Mouse (Mus musculus) embryo, embryonic 11.5 days (tissue): ENCODE measurements around the gene Cfap206.
"Not testable (repeated sequence)": the region's sequence is repeated elsewhere in the genome, so short reads cannot be mapped to it uniquely, and the experiment has no call there.

Source experiments
- DNase-seq: peaks from one replicate; pipeline ENCODE4 v3.0.0-alpha.2; 2012; ENCODE audit warnings: low read depth, low spot score

Cfap206 gene

DNA sequence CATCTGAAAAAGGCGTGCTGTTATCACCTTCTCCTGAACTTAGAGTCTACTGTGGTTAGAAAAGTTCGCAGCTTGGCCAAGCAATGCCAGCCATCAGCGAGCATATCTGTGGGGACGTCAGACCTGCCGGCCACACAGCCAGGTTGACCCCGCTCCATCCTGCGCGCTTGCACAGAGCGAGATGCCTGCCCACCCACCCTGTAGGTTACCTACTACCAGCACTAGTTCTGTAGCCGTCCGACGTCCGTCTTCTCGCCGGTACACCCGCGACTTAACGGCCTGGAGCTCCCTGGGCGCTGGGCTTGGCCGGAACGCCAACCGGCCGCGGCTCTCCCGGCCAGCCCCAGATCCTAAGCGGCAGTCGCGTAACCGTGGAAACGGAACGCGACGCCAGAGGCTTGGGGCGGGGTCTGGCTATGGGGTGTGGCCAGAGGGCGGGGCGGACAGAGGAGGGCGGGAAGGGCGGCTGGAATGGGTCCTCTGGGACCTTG is at the start of gene Cfap206:
Cfap206 (minus strand) TSS at position 356 of the 491 bp plus-strand sequence.
- peak; percentile 64 for DNase-seq

DNA sequence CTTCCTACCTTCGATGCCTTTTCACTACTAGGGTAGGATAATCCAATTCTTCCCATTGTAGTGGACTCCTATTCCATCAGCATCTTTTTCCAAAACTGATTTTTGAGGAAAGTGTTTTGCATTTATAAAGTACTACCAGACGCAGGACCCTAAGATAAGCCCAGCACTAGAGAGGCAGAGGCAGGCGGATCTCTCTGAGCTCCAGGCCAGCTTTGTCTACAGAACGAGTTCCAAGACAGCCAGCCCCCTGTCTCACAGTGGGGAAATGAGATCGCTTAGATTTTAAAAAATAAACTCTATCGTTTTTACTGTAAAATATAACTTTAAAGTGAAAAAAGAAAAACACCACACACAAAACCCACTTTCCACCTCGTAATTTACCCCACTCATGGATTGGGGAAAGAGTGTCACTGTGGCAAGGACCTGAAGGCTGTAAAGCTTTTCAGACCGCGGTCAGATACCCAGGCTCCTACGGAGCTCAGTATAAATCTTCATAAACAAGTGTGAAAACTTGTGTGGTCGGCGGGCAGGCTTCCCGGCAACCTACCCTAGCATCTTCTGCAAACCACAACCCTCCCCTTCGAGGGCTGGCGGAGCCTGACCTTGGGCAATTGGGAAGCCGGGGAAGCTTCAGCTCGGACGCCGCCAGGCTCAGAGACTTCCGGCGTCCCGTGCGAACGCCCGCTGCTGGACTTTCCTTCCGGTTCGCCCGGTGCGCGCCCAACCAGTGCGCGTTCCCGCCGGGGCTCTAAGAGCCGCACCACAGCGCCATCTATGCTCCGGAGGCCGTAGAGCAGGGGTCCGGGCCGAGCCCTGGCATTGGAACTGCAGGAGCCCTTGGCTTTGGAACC is 47.9 kb upstream of the Cfap206 start, which contains the start of gene Smim8:
Smim8 (minus strand) TSS at position 747 of the 851 bp plus-strand sequence.
- peak; percentile 87 for DNase-seq

DNA sequence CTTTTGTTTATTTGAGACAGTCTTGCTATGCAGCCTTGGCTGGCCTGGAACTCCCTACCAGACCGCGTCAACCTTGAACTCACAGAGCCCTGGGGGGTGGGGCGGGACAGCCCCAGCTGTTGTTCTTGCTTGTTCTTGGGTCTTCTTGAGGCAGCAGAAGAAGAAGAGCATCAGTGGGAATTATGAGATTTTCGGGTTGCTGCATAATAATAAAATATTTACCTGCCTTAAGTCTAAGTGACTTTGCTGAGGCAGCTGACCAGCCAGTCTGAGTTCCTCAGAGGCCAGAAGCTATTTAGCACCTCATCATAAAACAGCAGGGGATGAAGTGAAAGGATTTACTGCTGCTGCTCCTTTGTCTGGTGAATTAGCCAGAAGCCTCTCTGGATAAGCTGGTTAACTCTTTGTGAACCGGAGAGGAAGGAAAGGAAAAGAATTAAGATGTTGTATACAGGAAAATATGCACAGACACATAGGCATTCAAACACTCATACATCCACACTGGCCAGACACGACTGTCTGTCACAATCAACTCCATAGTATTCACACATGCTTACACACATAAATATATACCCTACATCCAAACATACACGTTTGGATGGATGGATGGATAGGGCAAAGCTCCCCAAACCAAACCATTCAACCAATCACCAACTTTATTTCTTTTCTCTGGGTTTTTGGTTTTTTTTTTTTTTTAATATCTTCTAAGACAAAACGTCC is 41.8 kb upstream of the Cfap206 start:
- DNase-seq: peak; percentile 35

DNA sequence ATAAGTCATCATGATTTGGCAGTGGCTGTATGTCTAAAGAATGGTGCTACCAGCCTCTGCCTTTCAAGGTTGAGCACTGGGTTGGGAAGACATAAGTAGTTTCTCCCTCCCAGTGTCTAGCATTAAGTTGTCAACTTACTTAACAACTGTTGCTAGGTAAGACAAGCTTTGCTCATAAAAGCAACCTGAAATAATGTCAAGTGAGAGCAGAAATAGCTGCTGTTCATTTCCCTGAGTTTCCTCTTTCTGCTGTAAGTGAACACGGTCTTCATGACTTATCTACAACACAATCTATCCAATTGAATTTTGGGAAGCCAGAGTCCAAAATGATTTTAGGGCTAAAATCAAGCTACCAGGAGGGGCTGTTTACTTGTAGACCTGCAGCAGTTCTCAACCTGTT is 26.2 kb upstream of the Cfap206 start, which contains the start of gene Gm136:
Gm136 (minus strand) TSS at position 101 of the 400 bp plus-strand sequence.
- DNase-seq: no peak

DNA sequence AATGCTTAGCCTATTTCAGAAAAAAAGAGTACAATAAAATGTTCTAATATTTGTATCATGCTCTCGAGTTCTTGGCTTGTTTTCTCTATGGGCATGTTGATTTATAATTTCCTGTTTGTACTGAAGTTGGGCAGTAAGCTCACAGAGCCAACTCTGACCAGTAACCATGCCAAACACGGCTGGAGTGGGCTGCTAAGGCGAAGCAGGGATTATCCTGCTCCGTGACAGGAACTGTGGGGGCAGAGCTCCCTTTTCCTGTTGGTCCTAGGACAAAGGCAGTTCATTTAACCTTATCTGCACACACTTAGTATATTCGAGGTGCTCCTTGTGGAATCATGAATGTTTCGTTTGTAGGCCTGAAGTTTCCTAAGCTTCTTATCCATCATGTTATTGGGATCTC is 19.2 kb upstream of the Cfap206 start:
- no peak for DNase-seq

DNA sequence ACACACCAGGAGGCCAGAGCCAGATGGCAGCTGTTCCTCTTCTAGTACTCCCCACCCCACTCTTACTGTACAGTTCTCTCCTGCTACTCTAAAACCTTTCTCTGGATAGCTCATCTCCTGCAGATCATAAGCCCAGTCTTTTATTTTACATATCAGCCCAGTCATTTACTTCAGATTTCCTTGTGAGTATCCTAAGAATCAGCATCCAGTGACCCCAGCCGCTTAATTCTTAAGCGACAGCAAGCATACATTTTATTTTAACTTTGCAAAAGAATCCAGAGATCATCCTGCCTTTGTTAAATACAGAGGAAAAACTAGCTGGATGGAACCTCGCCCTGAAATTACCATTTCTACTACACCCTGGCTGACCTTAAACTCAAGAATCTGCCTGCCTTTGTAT is 4.5 kb upstream of the Cfap206 start:
- no peak for DNase-seq

DNA sequence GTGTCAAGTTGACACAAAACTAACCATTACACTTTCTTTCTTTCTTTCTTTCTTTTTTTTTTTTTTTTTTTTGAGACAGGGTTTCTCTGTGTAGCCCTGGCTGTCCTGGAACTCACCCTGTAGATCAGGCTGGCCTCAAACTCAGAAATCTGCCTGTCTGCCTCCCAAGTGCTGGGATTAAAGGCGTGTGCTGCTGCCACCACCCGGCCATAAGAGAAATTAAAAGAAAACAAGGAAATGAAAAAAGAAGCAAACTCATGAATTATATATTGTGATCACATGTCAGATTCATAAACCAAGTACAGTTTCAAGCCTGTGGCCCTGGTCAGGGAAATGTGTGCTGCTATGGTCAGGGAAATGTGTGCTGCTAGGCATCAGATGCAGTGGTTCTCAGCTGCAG is 3.4 kb upstream of the Cfap206 start:
- DNase-seq: not testable (repeated sequence)

DNA sequence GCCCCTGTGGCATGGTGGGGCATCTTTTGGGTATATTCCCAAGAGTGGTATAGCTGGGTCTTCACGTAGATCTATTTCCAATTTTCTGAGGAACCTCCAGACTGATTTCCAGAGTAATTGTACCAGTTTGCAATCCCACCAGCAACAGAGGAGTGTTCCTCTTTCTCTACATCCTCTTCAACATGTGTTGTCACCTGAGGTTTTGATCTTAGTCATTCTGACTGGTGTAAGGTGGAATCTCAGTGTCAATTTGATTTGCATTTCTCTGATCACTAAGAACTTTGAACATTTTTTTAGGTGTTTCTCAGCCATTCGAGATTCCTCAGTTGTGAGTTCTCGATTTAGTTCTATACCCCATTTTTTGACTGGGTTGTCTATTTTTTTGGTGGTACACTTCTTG is 4.3 kb downstream of the Cfap206 start:
- DNase-seq: not testable (repeated sequence)

DNA sequence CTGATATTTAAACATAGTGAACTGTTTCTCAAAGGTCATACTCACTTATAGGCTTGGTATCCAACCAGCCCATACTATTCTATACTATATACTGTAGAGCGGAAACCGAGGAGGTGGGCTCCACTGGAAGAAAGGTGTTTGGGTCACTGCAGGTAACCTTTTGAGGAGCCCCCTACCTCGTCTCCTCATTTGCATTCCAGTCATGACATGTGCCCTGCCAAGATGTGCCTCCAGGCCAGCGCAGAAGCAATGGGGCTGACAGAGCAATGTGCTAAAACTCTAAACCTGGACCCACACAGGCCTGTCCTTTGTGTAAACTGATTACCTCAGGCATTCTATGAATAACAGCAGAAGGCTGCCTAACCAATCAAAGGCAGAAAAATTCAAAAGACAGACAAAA is 5.7 kb downstream of the Cfap206 start:
- DNase-seq: no peak

DNA sequence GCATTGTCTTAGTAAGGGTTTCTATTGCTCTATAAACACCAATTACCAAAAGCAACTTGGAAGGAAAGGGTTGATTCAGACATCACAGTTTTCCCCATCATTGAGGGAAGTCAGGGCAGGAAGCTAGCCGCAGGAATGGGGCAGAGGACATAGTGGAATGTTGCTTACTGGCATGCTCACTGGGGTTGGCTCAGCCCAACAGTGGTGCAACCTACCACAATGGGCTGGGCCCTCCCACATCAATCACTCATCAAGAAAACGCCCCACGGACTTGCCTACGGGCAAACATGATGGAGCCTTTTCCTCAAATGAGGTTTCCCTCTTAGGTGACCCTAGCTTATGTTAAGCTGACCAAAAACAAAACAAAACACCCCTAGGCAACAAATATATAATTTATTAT is 6.8 kb downstream of the Cfap206 start:
- DNase-seq: no peak

DNA sequence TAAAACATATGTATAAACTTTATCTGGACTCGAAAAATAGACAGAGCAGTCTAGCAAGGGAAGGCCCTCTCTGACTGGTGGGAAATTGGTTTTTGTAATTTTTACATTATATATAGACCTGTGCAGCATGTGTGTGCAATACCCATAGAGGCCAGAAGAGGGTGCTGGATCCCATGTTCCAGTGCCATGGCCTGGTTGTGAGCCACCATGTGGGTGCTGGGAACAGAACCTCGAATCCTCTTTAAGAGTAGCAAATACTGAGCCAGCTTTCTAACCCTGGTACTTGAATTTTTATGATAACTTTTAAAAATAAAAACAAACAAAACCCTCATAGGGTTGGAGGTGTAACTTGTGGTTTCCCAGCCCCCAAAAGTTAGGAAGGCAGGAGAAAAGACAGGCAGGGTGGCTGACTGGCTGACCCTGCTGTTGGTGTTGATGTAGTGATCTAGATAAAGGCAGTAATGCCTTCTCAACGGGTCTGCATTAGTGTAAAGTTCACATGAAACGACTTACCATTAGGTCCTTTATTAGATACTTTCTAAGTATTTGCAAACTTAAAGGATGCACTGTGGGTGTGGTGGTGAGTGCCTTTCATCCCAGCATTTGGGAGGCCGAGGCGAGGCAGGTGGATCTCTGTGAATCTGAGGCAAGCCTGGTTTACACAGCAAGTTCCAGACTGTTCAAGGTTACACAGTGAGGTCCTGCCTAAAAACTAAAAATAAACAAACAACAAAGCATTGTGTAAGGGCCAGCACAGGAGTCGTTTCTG is 9.7 kb downstream of the Cfap206 start:
- DNase-seq: no peak

DNA sequence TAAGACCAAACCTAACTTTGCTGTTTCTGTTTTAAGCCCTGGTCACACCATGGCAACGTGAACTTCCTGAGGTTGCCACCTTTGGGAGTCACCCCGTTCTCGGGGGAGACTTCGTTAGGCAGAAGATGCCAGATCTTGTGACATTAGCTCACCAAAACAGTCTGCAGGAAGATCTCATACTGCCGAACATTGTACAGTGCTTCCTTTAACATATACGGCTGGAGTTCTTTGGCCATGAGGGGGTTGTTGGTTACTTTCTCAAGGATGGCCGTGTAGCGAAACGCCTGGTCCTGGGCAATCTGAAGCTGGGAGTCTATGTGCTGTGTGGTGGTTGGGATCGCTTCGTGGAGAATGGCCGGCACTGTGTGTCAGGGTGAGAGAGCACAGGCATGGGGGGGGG is 10.6 kb downstream of the Cfap206 start:
- DNase-seq: no peak

DNA sequence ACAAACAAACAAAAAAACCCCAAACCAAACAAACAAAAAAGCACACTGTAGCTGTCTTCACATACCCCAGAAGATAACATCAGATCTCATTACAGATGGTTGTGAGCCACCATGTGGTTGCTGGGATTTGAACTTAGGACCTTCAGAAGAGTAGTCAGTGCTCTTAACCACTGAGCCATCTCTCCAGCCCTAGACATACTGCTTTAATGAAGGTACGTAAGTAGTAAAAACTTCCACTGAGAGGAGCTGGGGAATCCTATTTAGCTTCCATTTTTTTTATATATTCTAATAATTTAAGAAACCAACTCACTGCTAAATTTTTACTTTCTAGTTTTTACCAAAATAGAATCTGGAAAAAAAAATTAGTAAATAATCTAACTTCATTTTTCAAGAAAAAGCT is 14.9 kb downstream of the Cfap206 start:
- no peak for DNase-seq

DNA sequence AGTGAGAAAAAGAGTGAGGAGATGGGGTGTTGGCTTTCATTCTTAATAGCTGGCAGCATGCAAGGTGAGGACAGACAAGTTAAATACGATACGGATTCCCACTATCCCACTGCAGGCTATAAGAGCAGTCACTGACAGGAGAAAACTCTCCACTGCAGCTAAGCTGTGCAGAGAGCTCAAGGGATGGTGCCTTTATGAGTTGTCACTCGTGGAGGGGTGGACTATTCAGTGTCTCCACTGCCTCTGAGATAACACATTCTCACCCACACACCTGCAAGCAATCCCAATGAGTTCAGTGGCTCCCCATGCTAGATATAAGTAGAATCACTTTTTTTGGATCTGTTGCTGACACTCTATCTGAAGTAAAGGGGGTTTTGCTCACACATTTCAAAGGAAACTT is 21.9 kb downstream of the Cfap206 start:
- no peak for DNase-seq

DNA sequence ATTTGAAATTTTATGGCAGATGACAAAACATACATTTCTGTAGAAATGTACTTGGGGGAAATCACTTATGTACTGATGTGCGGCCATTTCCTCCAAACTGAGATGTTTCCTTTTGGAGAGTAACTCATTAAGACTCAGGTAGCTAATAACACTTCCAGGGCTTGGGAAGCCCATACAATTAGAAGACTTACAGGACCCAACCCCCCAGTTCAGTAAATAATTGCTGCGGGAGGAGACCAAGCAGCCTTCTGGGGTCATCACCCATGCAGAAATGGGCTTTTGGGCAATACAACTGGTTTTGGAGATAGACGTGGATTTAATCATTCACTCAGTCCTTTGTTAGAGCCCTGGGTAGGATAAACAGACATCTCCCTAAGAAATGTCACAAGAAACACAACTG is 22.8 kb downstream of the Cfap206 start:
- DNase-seq: no peak

DNA sequence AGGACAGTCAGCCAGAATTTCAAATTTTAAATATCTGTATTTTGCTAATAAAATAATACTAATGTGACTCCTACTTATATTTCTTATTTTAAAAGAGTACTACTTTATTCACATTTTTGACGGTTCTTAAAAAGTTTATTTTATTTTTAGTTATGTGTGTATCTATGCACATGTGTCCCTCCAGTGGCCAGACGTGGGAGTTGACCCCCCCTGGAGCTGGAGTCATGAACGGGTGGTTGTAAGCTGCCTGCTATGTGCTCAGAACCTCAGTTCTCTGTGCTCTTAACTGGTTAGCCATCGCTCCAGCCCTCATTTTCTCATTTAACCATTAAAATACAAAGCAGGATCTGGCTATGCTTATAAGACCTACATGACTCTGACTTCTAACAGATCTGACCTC is 27.0 kb downstream of the Cfap206 start:
- no peak for DNase-seq

DNA sequence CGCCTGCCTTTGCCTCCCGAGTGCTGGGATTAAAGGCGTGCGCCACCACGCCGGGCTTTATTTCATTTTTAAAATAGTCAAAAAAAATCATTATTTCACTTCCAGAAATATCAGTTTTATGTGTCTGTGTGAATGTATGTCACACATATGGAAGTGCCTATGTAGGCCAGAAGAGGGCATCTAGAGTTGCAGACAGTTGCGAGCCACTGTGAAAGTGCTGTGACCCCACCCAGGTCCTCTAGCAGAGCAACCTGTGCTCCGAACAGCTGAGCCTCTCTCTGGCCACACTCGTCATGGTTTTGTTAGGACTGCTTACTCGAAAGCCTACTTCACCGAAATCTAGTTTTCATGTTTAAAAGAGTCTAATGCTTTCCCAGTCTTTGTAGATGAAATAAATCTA is 27.8 kb downstream of the Cfap206 start:
- DNase-seq: no peak

DNA sequence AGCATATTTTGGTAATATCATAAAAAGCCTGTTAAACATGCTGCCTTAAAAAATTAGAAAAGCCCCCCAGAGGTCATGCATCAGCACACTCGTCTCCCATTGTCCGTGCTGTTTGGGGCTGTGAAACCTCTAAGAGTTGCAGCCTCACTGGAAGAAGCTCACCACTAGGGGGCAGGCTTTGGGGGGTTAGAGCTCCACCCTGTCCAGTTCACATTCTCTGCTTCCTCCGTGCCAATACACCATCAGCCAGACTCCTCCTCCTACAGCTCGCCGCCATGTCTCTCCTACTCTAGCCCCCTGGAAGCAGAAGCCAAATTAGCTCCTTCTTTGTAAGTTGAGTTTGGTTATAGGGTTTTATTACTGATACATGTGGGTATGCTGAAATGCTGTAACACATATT is 28.5 kb downstream of the Cfap206 start:
- peak; percentile 23 for DNase-seq

DNA sequence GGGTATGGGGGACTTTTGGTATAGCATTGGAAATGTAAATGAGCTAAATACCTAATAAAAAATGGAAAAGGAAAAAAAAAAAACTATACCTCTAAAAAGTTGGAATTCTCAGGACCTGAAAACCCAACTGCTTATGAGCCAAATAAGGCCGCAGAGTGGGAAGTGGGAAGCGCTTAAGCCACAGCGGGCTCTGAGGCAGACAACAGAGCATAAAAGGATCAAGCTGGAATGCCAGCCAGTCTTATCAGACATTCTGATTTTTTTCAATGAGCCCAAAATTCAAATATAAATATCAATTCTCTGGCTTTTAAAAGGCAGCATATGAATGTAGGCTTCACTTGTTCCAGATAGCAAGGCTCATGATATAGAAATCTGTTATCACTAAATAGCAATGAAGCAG is 42.0 kb downstream of the Cfap206 start:
- no peak for DNase-seq

DNA sequence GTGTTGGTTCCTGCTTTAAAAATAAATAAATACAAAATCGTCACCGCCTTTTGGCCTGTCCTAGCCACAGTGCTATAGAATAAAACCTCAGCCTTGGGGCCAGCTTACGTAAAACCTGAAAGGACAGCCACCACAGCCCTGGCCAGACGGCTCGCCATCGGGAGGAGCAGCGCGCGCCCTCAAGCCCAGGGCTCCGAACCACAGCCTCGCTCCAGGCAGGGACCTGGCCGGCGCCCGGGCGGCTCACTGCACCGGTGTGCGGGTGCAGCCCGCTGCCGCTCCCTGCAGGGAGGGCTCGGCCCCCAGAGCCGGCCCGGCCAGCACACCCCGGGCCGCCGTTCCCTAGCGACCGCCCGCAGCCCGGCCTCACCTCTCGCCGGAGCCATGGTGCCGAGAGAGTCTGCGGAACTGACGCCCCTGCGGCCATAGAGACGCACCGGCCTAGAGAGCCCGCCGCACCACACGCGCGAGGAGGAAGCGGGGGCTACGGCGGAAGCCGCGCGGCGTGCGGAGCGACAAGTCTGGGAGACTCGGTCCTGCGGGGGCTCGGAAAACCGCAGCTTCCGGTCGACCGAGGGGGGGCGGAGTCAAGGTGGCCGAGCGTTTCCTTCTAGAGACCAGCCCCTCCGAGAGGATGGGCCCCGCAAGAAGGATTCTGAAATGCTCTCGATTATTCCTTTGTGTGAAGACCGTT is 43.0 kb downstream of the Cfap206 start, which contains the start of gene Slc35a1:
Slc35a1 (minus strand) TSS at position 565 of the 694 bp plus-strand sequence.
- DNase-seq: peak; percentile 79

DNA sequence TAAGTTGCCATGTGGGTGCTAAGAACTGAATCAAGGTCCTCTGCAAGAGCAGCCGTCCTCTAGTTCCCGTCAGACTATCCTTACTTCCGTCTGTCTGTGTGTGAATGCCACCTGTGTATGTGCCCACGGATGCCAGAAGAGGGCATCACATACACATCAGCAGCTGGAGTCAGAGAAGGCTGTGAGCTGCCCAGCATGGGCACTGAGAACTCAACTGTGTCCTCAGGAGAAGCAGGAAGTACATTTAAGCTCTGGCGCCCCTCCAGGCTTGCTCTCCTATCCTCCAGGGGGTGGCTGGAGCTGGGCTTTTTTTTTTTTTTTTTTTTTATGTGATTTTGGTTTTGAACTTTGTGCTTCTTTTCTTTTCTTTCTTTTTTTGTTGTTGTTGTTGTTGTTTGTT is 49.5 kb downstream of the Cfap206 start:
- DNase-seq: no peak
